Mouse (Mus musculus): ENCODE measurements around the gene Ubb. TPM values are rescaled to one million over a fixed set of nuclear protein-coding genes. Genes with fewer than 3 reads are reported as not detected.
A peak's percentile ranks its signal among the peaks of the same experiment; 100 is the strongest.

Ubb gene
- polyA plus RNA-seq, 1 experiment from 2014 or later: 5,616 TPM

- Histone ChIP-seq H3K36me3 (ENCODE audit: control insufficient read depth, insufficient read depth, low read length) (no peaks in the 10 kb centered on the region), H3K4me2 (ENCODE audit: low read length) (no peak overlapping the region), H3K27me3 (replicated peaks; ENCODE audit: control insufficient read depth, insufficient read depth, low read length) (no peaks in the 10 kb centered on the region), H3K27ac (ENCODE audit: low read depth, low read length) (no peak overlapping the region), H3K4me3 (ENCODE audit: low read depth, low read length) (no peak overlapping the region), H3K9me3 (replicated peaks; ENCODE audit: control insufficient read depth, low read length) (no peaks in the 10 kb centered on the region), H3K9ac (ENCODE audit: low read length) (no peak overlapping the region), H3K4me1 (ENCODE audit: control insufficient read depth, insufficient read depth, low read length) (no peaks in the 10 kb centered on the region)
- DNase-seq (ENCODE audit: low spot score) (no peak), ATAC-seq (no peak)
- WGBS: 88% methylated on average over 5 of the region's 5 CpGs
Measured at GRCm38 (mm10) chr11:62587034-62587433, 36.1 kb downstream of the Ubb start.

GRCm38 (mm10) chr11:62589391-62589790 lies 38.4 kb downstream of the Ubb start:
- H3K9me3 ChIP-seq (replicated peaks; ENCODE audit: control insufficient read depth, low read length): no peaks in the 10 kb centered on the region
- ATAC-seq (no peak), DNase-seq (ENCODE audit: low spot score) (no peak)
- H3K4me1 ChIP-seq (ENCODE audit: control insufficient read depth, insufficient read depth, low read length): no peaks in the 10 kb centered on the region
- H3K27me3 ChIP-seq (replicated peaks; ENCODE audit: control insufficient read depth, insufficient read depth, low read length): no peaks in the 10 kb centered on the region
- no peak overlapping the region for H3K27ac ChIP-seq (ENCODE audit: low read depth, low read length)
- H3K4me3 ChIP-seq (ENCODE audit: low read depth, low read length): no peak overlapping the region
- H3K4me2 ChIP-seq (ENCODE audit: low read length): no peak overlapping the region
- no peaks in the 10 kb centered on the region for H3K36me3 ChIP-seq (ENCODE audit: control insufficient read depth, insufficient read depth, low read length)
- 73% methylated on average over 10 of the region's 10 CpGs for WGBS
- H3K9ac ChIP-seq (ENCODE audit: low read length): no peak overlapping the region

GRCm38 (mm10) chr11:62591026-62591425 lies 40.1 kb downstream of the Ubb start:
- Histone ChIP-seq H3K36me3 (ENCODE audit: control insufficient read depth, insufficient read depth, low read length) (no peaks in the 10 kb centered on the region), H3K27me3 (replicated peaks; ENCODE audit: control insufficient read depth, insufficient read depth, low read length) (no peaks in the 10 kb centered on the region), H3K4me2 (ENCODE audit: low read length) (no peak overlapping the region), H3K9me3 (replicated peaks; ENCODE audit: control insufficient read depth, low read length) (no peaks in the 10 kb centered on the region), H3K27ac (ENCODE audit: low read depth, low read length) (no peak overlapping the region), H3K9ac (ENCODE audit: low read length) (no peak overlapping the region), H3K4me3 (ENCODE audit: low read depth, low read length) (no peak overlapping the region), H3K4me1 (ENCODE audit: control insufficient read depth, insufficient read depth, low read length) (no peaks in the 10 kb centered on the region)
- ATAC-seq (no peak), DNase-seq (ENCODE audit: low spot score) (no peak)
- 78% methylated on average over 2 of the region's 2 CpGs for WGBS

GRCm38 (mm10) chr11:62591904-62592575 lies 41.1 kb downstream of the Ubb start:
- ATAC-seq: no peak
- no peak overlapping the region for H3K4me2 ChIP-seq (ENCODE audit: low read length)
- H3K27me3 ChIP-seq (replicated peaks; ENCODE audit: control insufficient read depth, insufficient read depth, low read length): no peaks in the 10 kb centered on the region
- 81% methylated on average over 8 of the region's 8 CpGs for whole genome bisulfite sequencing
- H3K4me3 ChIP-seq (ENCODE audit: low read depth, low read length): no peak overlapping the region
- H3K4me1 ChIP-seq (ENCODE audit: control insufficient read depth, insufficient read depth, low read length): no peaks in the 10 kb centered on the region
- H3K9ac ChIP-seq (ENCODE audit: low read length): no peak overlapping the region
- no peaks in the 10 kb centered on the region for H3K36me3 ChIP-seq (ENCODE audit: control insufficient read depth, insufficient read depth, low read length)
- no peaks in the 10 kb centered on the region for H3K9me3 ChIP-seq (replicated peaks; ENCODE audit: control insufficient read depth, low read length)
- H3K27ac ChIP-seq (ENCODE audit: low read depth, low read length): no peak overlapping the region
- no peak for DNase-seq (ENCODE audit: low spot score)

GRCm38 (mm10) chr11:62598571-62598970 lies 47.6 kb downstream of the Ubb start:
- no peaks in the 10 kb centered on the region; the same call in 1 of the 2 replicates for H3K36me3 ChIP-seq (ENCODE audit: control insufficient read depth, insufficient read depth, low read length)
- H3K4me2 ChIP-seq (ENCODE audit: low read length): no peak overlapping the region
- no peak overlapping the region for H3K9ac ChIP-seq (ENCODE audit: low read length)
- no peaks in the 10 kb centered on the region for H3K9me3 ChIP-seq (replicated peaks; ENCODE audit: control insufficient read depth, low read length)
- DNase-seq (ENCODE audit: low spot score): no peak
- H3K4me1 ChIP-seq (ENCODE audit: control insufficient read depth, insufficient read depth, low read length): no peaks in the 10 kb centered on the region; the same call in 1 of the 2 replicates
- WGBS: 84% methylated on average over 4 of the region's 4 CpGs
- no peak overlapping the region for H3K27ac ChIP-seq (ENCODE audit: low read depth, low read length)
- H3K27me3 ChIP-seq (replicated peaks; ENCODE audit: control insufficient read depth, insufficient read depth, low read length): no peaks in the 10 kb centered on the region
- no peak for ATAC-seq
- no peak overlapping the region for H3K4me3 ChIP-seq (ENCODE audit: low read depth, low read length)

- Histone ChIP-seq H3K36me3 (ENCODE audit: control insufficient read depth, insufficient read depth, low read length) (peaks cover 34% of the 10 kb centered on the region), H3K9ac (ENCODE audit: low read length) (peak overlapping the region; percentile 74), H3K27ac (ENCODE audit: low read depth, low read length) (peak overlapping the region; percentile 81), H3K9me3 (replicated peaks; ENCODE audit: control insufficient read depth, low read length) (no peaks in the 10 kb centered on the region), H3K4me3 (ENCODE audit: low read depth, low read length) (peak overlapping the region; percentile 91), H3K27me3 (replicated peaks; ENCODE audit: control insufficient read depth, insufficient read depth, low read length) (no peaks in the 10 kb centered on the region), H3K4me1 (ENCODE audit: control insufficient read depth, insufficient read depth, low read length) (peaks cover 27% of the 10 kb centered on the region), H3K4me2 (ENCODE audit: low read length) (peak overlapping the region; percentile 60)
- peak; percentile 49 for DNase-seq (ENCODE audit: low spot score)
- peak; percentile 22 for ATAC-seq
- WGBS: 11% methylated on average over 17 of the region's 17 CpGs
Measured at GRCm38 (mm10) chr11:62601732-62602618, 51.0 kb downstream of the Ubb start.

Other genes with a start within 250 kb of the Ubb start
- gene Pigl, start 92.7 kb upstream of the Ubb start, polyA plus RNA-seq (2014; fragmentation: Nextera tagmentation; extraction: Ambion mirVana): 5.7 TPM in 2 replicates
- gene Ncor1, start 92.6 kb upstream of the Ubb start, polyA plus RNA-seq (2014; fragmentation: Nextera tagmentation; extraction: Ambion mirVana): 92.3 and 134 TPM in 2 replicates
- 99.4 and 112 TPM in 2 replicates for gene Cenpv, start 11.9 kb upstream of the Ubb start, polyA plus RNA-seq (2014; fragmentation: Nextera tagmentation; extraction: Ambion mirVana)
- 13.2 and 17.0 TPM in 2 replicates for gene Trpv2, start 23.3 kb downstream of the Ubb start, polyA plus RNA-seq (2014; fragmentation: Nextera tagmentation; extraction: Ambion mirVana)
- 9.6 and 9.9 TPM in 2 replicates for gene Lrrc75a, start 97.4 kb downstream of the Ubb start, polyA plus RNA-seq (2014; fragmentation: Nextera tagmentation; extraction: Ambion mirVana)
- 27.4 and 29.7 TPM in 2 replicates for gene Mmgt2, start 97.5 kb downstream of the Ubb start, polyA plus RNA-seq (2014; fragmentation: Nextera tagmentation; extraction: Ambion mirVana)
- gene Zfp287, start 180.7 kb downstream of the Ubb start, polyA plus RNA-seq (2014; fragmentation: Nextera tagmentation; extraction: Ambion mirVana): 15.3 and 20.8 TPM in 2 replicates
- not detected in 2 replicates for gene Gm10428, start 201.9 kb downstream of the Ubb start, polyA plus RNA-seq (2014; fragmentation: Nextera tagmentation; extraction: Ambion mirVana)
- 33.6 and 37.5 TPM in 2 replicates for gene Zfp286, start 238.3 kb downstream of the Ubb start, polyA plus RNA-seq (2014; fragmentation: Nextera tagmentation; extraction: Ambion mirVana)

All from forebrain, embryonic 14.5 days (tissue).